Mouse (Mus musculus) limb, embryonic 10.5 days (tissue): ENCODE measurements around the gene Bax. TPM values are rescaled to one million over a fixed set of nuclear protein-coding genes. Genes with fewer than 3 reads are reported as not detected.

ENCODE experiments used
- DNase-seq: peaks from one replicate; pipeline ENCODE4 v3.0.0-alpha.2; 2017; ENCODE audit warnings: low spot score
- H3K27ac ChIP-seq: fragments of 300-500 bp; sonication (generic); 2 replicates; pipeline ENCODE4 v1.5.1; 2016; ENCODE audit warnings: mild to moderate bottlenecking
- H3K27me3 ChIP-seq: fragments of 300-500 bp; sonication (generic); 2 replicates; pipeline ENCODE4 v1.6.1; 2016; ENCODE audit warnings: low read depth, mild to moderate bottlenecking; ENCODE audit not compliant: poor library complexity, severe bottlenecking
- H3K36me3 ChIP-seq: fragments of 300-500 bp; sonication (generic); 2 replicates; pipeline ENCODE4 v1.6.1; 2016; ENCODE audit warnings: mild to moderate bottlenecking, moderate library complexity
- H3K4me1 ChIP-seq: fragments of 300-500 bp; sonication (generic); 2 replicates; pipeline ENCODE4 v1.6.1; 2016
- H3K4me3 ChIP-seq: fragments of 300-500 bp; sonication (generic); 2 replicates; pipeline ENCODE4 v1.5.1; 2016; ENCODE audit warnings: mild to moderate bottlenecking, moderate library complexity
- H3K9me3 ChIP-seq: fragments of 300-500 bp; sonication (generic); replicated peaks from 2 replicates; pipeline ENCODE4 v1.6.1; 2016; ENCODE audit warnings: mild to moderate bottlenecking
- WGBS: fragments of 180-500 bp; shearing (Covaris S2); methylation state at CpG from one replicate; pipeline ENCODE4 v1.1.7; 2016; 5-methylcytosine and 5-hydroxymethylcytosine counted together
- polyA plus RNA-seq: library from polyadenylated mRNA; unstranded; fragments of >200 nt; fragmentation: Nextera tagmentation; extraction: Ambion mirVana; gene quantifications from 2 replicates; pipeline ENCODE4 v1.2.1, GENCODE M21; 2016

The Bax gene
- polyA plus RNA-seq, 1 experiment from 2014 or later: 248 TPM

- peaks cover 2% of the 10 kb centered on the region; the same call in 1 of the 2 replicates for H3K4me1 ChIP-seq
- 85% methylated on average over 22 of the region's 22 CpGs for WGBS
- H3K9me3 ChIP-seq: no peaks in the 10 kb centered on the region
- no peak for DNase-seq
- H3K27ac ChIP-seq: no peak overlapping the region
- no peak overlapping the region for H3K4me3 ChIP-seq
- H3K36me3 ChIP-seq: peaks cover 83% of the 10 kb centered on the region
- no peaks in the 10 kb centered on the region for H3K27me3 ChIP-seq
Observed at GRCm38 (mm10) chr7:45443526-45444420, 22.9 kb downstream of the Bax start.

- Histone ChIP-seq H3K27ac (peak within 1 kb of the TSS; percentile 75), H3K36me3 (peaks cover 34% of the 10 kb centered on the region), H3K4me3 (peak within 1 kb of the TSS; percentile 35), H3K9me3 (no peaks in the 10 kb centered on the region), H3K27me3 (no peaks in the 10 kb centered on the region), H3K4me1 (peaks cover 48% of the 10 kb centered on the region)
- DNase-seq: peak; percentile 57
- 13% methylated on average over 19 of the region's 19 CpGs for WGBS
Observed at GRCm38 (mm10) chr7:45437521-45438276, 29.0 kb downstream of the Bax start, which contains the start of gene Ruvbl2. Gene Ruvbl2, minus strand, starts transcription at chr7:45438096.

GRCm38 (mm10) chr7:45437046-45437445 is 29.7 kb downstream of the Bax start:
- DNase-seq: peak; percentile 39
- H3K36me3 ChIP-seq: peaks cover 35% of the 10 kb centered on the region
- H3K27ac ChIP-seq: peak overlapping the region; percentile 75
- no peaks in the 10 kb centered on the region for H3K27me3 ChIP-seq
- 20% methylated on average over 6 of the region's 6 CpGs for WGBS
- no peaks in the 10 kb centered on the region for H3K9me3 ChIP-seq
- peaks cover 52% of the 10 kb centered on the region for H3K4me1 ChIP-seq
- H3K4me3 ChIP-seq: peak overlapping the region; percentile 35

- WGBS: 93% methylated on average over 5 of the region's 5 CpGs
- Histone ChIP-seq H3K9me3 (no peaks in the 10 kb centered on the region), H3K4me1 (peaks cover 52% of the 10 kb centered on the region), H3K27me3 (no peaks in the 10 kb centered on the region), H3K36me3 (peaks cover 38% of the 10 kb centered on the region), H3K27ac (no peak overlapping the region; the same call in 1 of the 2 replicates), H3K4me3 (peak overlapping the region; percentile 35; the same call in 1 of the 2 replicates)
- DNase-seq: no peak
Observed at GRCm38 (mm10) chr7:45436444-45436843, 30.3 kb downstream of the Bax start.

GRCm38 (mm10) chr7:45435038-45435437 is 31.7 kb downstream of the Bax start:
- Histone ChIP-seq H3K27ac (peak overlapping the region; percentile 88), H3K27me3 (no peaks in the 10 kb centered on the region), H3K36me3 (peaks cover 38% of the 10 kb centered on the region), H3K4me3 (peak overlapping the region; percentile 78), H3K4me1 (peaks cover 52% of the 10 kb centered on the region), H3K9me3 (no peaks in the 10 kb centered on the region)
- no peak for DNase-seq
- 2% methylated on average over 16 of the region's 16 CpGs for WGBS

GRCm38 (mm10) chr7:45434203-45435015 is 32.3 kb downstream of the Bax start, which contains the start of gene Gys1:
Gene Gys1, plus strand, starts transcription at chr7:45434844.
- WGBS: under 1% methylated on average over 45 of the region's 45 CpGs
- H3K9me3 ChIP-seq: no peaks in the 10 kb centered on the region
- peaks cover 38% of the 10 kb centered on the region for H3K36me3 ChIP-seq
- H3K27ac ChIP-seq: peak within 1 kb of the TSS; percentile 88
- no peaks in the 10 kb centered on the region for H3K27me3 ChIP-seq
- H3K4me3 ChIP-seq: peak within 1 kb of the TSS; percentile 78
- DNase-seq: peak; percentile 100
- H3K4me1 ChIP-seq: peaks cover 52% of the 10 kb centered on the region

- WGBS: under 1% methylated on average over 7 of the region's 7 CpGs
- peaks cover 41% of the 10 kb centered on the region for H3K36me3 ChIP-seq
Observed at GRCm38 (mm10) chr7:45433835-45434202, 32.9 kb downstream of the Bax start.

GRCm38 (mm10) chr7:45426556-45426955 is 40.1 kb downstream of the Bax start:
- Histone ChIP-seq H3K9me3 (no peaks in the 10 kb centered on the region), H3K4me1 (no peaks in the 10 kb centered on the region), H3K27me3 (peaks cover 7% of the 10 kb centered on the region), H3K36me3 (peaks cover 100% of the 10 kb centered on the region), H3K27ac (no peak overlapping the region), H3K4me3 (no peak overlapping the region)
- no peak for DNase-seq
- WGBS: 95% methylated on average over 8 of the region's 8 CpGs

More at GRCm38 (mm10) chr7:45433835-45434202, 32.9 kb downstream of the Bax start:
- H3K9me3 ChIP-seq: no peaks in the 10 kb centered on the region
- DNase-seq: no peak
- H3K27ac ChIP-seq: peak overlapping the region; percentile 88
- peak overlapping the region; percentile 78 for H3K4me3 ChIP-seq
- peaks cover 52% of the 10 kb centered on the region for H3K4me1 ChIP-seq
- no peaks in the 10 kb centered on the region for H3K27me3 ChIP-seq

GRCm38 (mm10) chr7:45421194-45421593 is 45.5 kb downstream of the Bax start:
- Histone ChIP-seq H3K9me3 (no peaks in the 10 kb centered on the region), H3K4me3 (no peak overlapping the region), H3K36me3 (peaks cover 58% of the 10 kb centered on the region), H3K27ac (no peak overlapping the region), H3K4me1 (peaks cover 22% of the 10 kb centered on the region), H3K27me3 (peaks cover 61% of the 10 kb centered on the region)
- WGBS: 91% methylated on average over 14 of the region's 14 CpGs
- DNase-seq: no peak

- no peak for DNase-seq
- WGBS: 55% methylated on average over 6 of the region's 6 CpGs
- Histone ChIP-seq H3K9me3 (no peaks in the 10 kb centered on the region), H3K27me3 (peaks cover 67% of the 10 kb centered on the region), H3K4me1 (peaks cover 26% of the 10 kb centered on the region), H3K36me3 (peaks cover 52% of the 10 kb centered on the region), H3K27ac (0 out of 2 replicates have a peak within 1 kb of the TSS, but pooled peaks have one; percentile 10), H3K4me3 (peak within 1 kb of the TSS; percentile 20; the same call in 1 of the 2 replicates)
Observed at GRCm38 (mm10) chr7:45420615-45420919, 46.1 kb downstream of the Bax start, which contains the start of gene Lhb. Gene Lhb, plus strand, starts transcription at chr7:45420820.

- Histone ChIP-seq H3K27ac (0 out of 2 replicates have a peak overlapping the region, but pooled peaks have one; percentile 10), H3K36me3 (peaks cover 47% of the 10 kb centered on the region), H3K9me3 (no peaks in the 10 kb centered on the region), H3K4me3 (peak overlapping the region; percentile 20; the same call in 1 of the 2 replicates), H3K4me1 (peaks cover 30% of the 10 kb centered on the region), H3K27me3 (peaks cover 72% of the 10 kb centered on the region)
- 9% methylated on average over 27 of the region's 27 CpGs for WGBS
- DNase-seq: peak; percentile 61
Observed at GRCm38 (mm10) chr7:45419859-45420614, 46.7 kb downstream of the Bax start.
